Mouse (Mus musculus) frontal cortex, postnatal 10 days (tissue): ENCODE measurements around the gene Cd99l2.
A peak's percentile ranks its signal among the peaks of the same experiment; 100 is the strongest.

Experiments
- DNase-seq, 2 experiments: peaks; one replicate each; pipeline ENCODE4 v3.0.0; 2022; ENCODE audit warnings: low spot score in 2 of 2, mixed read lengths in 1 of 2

Cd99l2 gene

DNA sequence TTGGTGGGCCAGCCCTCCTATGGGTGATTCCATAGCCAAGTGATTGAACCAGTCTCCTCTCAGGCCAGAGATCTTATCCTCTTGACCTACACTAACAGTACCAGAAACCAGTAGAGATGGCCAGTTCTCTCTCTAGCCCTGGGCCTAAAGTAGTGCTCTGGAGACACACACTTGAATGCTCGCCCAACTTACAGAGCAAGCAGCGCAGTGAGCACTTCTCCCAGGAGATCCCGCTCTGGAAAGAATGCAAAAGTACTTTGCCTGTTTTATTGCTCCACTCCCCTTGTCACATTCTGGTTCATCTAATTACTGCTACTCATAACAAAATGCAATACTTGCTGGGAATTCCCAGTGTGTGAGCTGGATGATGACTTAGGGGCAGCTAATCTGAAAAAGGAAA lies 25.2 kb downstream of the Cd99l2 start:
- no peak for DNase-seq

DNA sequence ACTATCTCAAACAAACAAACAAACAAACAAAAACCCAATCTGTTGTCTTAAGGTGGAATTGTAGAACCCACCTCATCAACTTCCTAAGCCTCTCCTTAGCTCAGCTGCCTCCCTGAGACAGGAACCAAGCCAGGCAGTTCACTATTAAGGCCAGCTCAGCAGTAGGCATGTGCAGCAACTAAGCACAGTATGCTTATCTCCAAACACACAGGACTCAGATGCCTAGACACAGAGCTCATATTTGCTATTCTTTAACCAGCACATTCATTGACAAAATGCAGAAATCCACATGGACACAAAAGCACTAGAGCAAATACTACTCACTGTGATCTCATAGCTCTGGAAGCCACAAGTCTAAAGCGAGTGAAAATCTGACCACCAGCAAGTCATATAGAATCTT lies 27.2 kb downstream of the Cd99l2 start:
- no peak for DNase-seq

DNA sequence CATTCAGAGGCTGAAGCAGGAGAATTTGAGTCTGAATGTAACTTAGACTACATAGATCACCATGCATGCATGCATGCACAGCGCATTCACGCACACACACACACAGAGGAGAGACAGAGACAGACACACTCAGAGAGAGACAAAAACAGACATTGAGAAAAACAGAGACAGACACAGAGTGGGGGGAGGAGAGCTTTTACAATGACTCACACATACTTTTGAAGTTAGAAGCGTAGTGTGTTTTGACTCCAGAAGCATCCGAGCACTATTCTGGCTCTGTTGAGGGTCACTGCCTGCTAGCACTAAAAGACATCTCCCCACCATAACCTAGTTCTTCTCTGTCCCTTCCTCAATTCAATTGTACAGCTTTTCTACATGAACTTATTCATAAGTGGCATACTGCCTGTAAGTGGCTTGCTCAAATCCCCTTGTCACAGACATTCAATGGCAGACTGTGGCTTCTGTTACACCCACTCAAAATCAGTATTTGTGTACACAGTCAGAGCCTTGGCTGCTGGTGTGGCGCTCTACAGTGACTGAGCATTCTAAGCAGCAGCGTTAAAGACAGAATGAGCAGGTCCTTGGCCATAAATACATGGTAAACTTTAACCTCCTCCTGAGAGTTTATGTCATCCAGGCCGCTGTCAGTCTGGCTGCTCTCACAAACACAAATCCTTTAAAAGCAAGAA lies 28.4 kb downstream of the Cd99l2 start:
- DNase-seq, result no peak

DNA sequence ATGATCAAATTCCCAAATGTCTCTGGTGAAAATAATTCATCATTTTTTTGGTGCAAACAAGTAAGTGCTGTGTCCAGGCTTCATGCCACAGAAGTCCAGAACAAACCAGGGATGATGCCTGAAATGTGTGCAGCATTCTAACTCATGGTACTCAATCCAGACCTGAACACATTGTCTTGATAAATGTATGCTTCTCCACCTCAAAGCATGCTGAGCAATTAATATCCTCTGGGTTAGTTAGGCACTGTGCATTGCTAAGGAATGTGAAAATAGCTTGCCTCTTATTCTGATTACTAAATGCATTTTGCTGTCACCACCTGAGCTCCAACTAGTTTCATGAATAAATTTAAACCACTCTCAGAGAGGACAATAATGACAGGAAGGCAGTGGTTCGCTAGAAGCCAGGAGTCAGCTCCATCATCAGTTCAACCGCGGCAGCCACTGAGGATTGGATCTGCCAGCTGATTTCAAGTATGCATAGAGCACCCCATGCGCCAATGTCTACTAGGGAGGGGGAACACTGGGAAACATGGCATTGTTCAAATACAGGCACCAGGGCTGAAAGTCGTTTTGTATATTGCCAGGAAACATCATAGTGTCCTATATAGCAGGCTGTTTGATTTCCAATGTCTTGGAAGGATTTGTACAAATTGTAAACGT lies 36.4 kb downstream of the Cd99l2 start:
- DNase-seq, result no peak

DNA sequence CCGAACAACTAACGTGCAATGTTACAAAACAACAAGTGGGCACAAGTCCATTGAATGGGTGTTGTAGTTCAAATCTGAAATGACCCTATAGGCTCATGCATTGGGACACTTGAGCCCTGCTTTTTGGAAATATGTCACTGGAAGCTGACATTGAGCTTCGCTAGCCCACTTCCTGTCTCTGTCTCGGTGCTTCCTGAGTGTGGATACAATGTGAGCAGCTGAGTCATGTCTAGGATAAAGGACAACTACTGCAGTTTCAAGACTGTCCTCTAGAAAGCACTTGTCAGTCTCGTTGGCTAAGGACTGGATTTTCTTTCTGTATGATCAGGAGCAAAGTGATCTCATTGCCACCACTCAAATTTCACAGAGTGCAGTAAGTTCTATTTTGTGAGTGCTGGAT lies 49.7 kb downstream of the Cd99l2 start:
- DNase-seq, result no peak

DNA sequence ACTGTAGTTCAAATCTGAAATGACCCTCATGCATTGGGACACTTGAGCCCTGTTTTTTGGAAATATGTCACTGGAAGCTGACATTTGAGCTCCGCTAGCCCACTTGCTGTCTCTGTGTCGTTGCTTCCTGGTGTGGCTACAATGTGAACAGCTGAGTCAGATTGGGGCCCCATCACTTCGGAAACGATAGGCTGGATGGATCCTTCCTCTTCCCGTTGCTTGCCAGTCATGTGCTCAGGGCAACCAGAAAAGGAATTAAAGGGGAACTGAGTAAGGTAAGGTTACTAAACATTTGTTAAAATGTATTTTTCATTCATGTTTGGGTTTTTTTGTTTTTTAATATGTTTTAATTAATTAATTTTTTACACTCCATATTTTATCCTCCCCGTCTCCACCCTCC lies 53.2 kb downstream of the Cd99l2 start:
- no peak for DNase-seq

DNA sequence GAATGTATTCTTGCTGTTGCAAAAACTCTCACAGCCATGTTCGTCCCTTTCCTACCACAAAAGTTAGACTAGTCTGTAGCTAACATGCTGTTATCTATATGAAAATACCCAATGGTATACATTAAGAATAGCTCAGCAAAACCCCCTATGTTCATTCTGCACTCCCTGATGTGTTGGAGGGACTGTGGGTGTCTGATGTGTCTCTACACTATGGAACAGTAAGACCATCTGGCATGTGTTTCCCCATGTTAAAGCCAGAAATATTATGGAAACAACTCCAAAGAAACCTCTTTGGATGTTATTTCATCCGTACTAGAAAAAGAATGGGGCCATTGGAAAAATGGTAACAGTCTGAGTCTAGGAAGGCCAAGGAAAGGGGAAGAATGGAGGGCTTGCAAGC lies 57.1 kb downstream of the Cd99l2 start:
- no peak for DNase-seq

DNA sequence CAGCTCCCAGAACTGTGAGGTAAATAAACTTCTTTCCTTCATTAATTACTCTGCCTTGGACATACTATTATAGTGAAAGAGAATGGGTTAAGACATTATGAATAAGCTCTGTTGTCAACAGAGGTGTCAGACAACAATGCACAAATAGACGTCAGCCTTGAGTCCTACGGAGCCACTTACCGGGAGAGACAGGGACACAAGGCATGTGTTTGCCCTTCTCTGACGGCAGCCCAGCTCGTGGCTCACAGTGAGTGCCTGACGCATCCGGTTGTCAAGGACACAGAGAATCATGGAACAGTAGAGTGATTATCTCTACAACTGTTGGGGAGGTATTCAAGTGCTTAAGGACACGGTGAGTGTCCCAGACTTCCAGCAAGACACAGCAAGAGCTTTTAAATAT lies 57.8 kb downstream of the Cd99l2 start:
- no peak for DNase-seq

DNA sequence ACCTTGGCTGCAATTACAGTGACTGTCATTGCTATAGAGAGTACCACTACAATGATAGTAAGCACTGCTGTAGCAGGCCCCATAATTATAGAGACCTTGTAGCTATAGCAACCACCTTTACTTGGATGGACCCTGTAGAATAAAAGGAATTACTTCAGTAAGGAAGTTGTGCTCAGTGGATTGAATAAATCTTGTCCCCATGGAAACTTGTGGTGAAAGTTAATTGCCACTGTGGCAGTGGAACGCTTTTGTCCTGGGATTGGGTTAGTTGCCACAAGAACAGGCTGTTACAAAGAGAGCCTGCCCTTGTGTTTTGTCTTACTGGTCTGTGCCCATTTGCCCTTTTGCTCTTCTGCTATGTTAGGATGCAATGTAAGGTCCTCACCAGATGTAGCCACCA lies 58.2 kb downstream of the Cd99l2 start:
- DNase-seq, result no peak

DNA sequence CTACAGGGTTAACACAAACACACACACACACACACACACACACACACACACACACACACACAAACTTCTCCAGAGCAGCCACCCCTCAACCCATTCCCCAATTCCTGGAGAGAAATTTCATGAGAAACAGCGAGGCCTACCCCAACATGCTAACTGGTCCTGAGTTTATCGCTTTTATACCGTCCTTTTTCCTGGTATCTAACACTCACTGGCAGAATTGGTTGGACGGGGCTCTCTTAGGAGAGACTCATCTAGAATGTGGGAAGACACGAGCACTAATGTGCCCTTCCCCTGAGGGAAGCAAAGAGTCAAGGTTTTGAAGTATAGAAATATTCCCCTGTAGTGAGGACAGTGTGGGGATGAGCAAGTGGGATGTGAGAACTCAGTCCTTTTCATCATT lies 61.7 kb downstream of the Cd99l2 start:
- DNase-seq, result no peak

DNA sequence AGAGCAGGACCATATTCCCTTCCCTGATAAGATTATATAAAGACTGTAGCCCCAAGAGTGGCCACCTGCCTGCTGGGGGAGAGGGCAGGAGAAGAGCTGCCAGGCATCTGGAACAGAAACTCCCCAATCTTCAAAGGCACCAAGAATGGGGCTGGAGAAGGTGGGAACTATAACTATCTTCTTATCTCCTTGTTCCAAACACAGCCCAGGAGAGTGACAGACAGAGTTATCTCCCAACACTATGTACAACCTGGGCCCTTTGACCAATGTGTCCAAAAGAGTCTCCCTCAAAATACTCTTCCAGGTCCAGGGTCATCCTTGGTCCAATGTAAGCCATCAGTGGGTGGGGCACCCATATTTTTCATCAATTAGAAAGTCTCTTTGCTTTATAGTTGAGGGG lies 65.2 kb downstream of the Cd99l2 start:
- no peak for DNase-seq

DNA sequence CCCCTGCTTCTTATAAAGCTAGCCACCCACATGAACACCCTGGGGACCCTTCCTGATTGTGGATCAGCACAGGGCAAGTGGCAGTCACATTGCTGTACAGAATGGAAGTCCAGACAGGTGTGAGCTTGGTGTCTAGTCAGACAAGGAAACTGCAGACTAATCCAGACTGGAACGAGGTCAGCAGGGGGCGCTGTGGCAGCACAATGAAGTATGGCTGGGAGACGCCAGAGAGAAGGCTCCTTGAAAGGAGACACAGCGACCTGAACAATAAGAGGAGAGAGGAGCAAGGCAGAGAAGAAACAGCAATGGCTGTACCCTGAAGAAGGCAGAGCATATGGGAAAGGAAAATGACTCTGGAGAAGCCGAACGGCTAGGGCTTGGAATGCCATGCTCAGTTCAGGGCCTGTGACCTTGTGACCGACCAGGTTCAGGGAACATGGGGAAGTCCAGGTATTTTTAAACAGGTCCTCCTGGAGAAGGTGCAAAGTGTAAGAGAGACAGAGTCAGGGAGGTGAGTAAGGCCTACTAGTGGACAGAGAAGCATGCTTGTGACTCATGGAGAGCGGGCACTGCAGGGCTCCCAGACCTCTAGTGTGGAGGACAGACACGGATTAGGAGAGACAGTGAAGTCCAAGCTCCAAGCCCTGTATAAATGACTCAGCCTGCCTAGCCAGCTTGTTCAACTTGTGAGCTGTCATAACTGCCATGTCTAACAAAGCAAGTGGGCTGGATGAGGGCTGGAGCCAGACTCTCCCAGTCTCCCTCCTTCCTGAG lies 66.7 kb downstream of the Cd99l2 start:
- DNase-seq, result peak; percentile 44 to 77

DNA sequence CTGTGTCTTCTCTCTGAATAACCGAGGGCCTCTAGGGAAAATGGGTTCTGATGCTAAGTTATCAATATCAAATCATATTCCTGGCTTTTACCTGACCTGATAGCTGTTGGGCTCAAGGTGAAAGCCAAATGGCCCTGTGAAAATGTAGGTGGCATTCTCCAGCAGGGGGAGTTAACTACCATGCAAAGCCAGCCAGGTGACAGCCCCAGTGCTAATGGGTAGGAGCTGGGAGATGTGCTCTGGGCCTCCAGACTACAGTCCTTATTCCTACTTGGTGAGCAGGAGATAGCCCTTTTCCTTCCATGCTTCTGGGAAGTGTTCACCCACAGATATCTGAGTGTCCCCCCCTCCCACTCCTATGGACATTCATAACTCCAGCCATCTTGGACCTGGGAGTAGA lies 67.8 kb downstream of the Cd99l2 start:
- DNase-seq, result no peak

DNA sequence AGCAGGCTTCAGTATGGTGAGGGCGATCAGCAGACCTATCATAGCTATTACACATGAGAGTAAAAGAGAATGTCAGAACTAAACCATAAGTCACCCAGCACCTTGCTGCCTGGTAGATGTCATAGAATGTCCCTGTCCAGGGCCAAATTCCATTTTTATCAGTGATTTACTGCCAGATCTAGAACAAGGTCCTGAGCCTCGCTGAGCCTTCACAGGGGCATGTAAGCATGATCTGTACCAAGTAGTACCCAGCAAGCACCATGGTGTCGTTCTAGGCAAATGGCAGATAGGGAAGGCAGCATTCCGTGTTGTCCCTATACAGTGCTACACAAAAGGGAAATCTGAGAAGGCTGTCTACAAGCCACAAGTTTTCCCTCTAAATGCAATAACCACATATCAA lies 79.0 kb downstream of the Cd99l2 start:
- no peak for DNase-seq

DNA sequence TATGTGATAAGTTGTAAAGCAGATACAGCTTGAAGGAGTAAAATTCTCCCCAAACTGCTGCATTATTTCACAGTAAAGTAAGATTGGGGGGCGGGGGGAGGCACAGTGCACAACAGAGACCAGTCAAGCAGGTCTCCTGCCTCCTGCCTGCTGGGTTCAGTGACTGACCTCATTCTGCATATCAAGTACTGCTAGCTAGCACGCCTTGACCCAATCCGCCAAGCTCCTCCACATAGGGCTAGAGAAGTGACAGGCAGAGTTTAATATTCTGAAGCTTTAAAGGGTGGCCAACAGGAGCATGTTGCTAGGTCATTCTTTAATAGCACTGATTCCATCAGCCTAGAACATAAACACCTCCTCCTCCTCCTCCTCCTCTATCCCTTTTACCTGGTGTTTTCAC lies 79.9 kb downstream of the Cd99l2 start:
- DNase-seq, result no peak

DNA sequence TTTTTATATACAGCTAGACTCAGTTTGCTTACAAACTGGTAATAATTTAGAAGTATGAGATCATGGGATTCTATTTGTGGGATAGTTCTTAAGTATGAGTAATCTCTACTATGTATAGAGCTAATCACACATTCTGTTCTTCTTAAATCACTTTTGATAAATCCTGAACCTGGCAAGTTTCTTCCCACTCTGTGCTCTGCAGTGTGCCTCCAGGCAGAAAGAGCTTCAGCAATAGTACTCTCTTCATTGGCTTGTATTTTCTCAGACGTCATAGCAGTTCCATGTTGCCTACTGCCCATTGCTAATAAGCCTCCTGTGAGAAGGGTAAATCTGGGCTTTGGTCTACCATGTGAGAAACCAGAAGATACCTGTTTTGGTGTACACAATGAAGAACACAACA lies 84.3 kb downstream of the Cd99l2 start:
- no peak for DNase-seq

DNA sequence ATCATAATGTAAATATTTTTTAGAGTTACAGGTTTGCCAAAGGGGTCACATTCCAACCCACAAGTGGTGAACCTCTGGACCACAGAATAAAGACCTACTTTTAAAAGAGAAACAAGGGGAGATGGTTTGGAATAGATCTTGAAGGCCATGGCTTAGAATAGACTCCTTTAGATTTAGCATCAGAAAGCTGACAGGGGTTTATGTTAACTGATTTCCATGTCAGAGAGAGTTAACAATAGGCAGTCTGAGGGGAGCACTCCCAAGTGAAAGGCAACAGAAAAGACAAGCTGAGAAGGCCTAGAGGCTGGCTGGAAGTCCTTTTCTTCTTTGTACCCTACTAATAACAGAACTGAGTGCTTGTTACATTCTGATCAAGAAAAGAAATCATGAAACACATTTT lies 86.4 kb downstream of the Cd99l2 start:
- no peak for DNase-seq

DNA sequence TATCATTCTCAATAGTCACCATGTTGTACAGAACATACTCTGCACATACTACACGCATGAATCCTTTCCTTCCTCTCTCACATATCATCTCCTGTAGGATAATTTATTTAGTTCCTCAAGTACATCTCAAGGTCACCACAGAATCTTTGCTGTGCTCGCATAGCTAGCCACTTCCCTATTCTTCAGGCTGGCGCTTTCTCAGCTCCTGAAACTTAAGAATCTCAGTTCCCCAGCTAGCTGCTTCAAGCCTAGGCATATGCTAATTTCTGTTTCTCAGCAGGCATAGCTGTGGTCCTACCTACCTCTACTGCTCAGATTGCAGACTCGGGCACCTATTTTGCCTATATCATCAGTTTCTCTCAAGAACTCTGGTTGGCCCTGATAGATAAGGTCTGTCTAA lies 96.3 kb downstream of the Cd99l2 start:
- DNase-seq, result no peak

DNA sequence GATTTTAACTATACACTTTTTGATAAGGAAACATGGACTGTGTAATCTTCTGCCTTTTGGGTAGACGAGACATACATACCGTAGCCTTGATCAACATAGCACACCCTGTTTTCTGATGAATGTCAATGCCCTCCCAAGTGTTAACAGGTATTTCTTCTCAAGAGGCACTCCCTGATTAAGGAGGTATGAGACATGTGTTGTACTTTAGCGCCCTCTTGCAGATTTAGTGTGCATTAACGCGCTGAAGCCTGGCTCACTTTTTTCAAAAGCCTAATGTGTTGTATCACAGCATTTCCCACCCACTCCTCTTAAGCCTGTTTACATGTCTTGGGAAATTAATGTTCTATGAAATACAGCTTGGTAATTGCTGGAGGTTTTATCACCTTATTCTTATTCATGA lies 111.1 kb downstream of the Cd99l2 start:
- peak; percentile 5 to 15 for DNase-seq

DNA sequence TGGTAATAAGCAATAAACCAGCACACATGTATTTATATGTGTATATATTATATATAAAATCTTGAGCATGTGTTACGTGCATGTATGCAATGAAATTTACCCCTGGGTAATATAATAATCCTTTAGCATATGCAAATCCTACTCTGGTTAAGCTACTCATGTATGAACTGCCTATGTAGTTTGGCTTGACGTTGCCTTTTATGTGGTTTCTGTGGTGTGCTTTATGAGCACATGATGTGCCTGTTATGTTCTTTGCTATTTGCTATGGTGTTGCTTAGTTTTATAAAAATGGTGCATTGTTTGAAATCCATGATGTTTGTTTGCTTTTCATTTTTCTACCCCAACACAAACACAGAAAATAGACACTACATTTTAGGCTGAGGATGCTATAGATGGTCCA lies 114.2 kb downstream of the Cd99l2 start:
- no peak for DNase-seq

DNA sequence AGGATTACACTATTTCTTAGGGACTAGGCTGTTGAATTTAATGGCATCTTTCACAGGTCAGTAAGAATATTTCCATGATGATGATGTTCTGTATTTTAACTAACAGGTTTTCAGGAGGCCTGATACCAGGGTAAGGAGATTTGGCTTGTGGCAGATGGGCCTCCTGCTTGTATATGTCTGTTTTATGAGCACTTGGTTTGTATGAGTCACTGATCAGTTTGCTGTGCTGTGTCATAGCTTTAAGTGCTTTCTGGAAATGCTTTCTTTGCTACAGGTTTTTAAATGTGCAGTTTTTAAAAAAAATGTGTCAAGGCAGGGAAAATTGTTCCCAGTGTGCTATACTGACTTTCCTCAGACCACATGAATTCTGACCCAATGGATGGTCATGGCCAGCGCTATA lies 115.9 kb downstream of the Cd99l2 start:
- DNase-seq, result no peak
